Mouse (Mus musculus): ENCODE measurements around the gene Trio. TPM values are rescaled to one million over a fixed set of nuclear protein-coding genes. Genes with fewer than 3 reads are reported as not detected.

Gene Trio
- total and polyA plus RNA-seq, 3 experiments = 0.66 TPM; not detected in 2

- Histone ChIP-seq H3K36me3 (replicated peaks) (no peaks in the 10 kb centered on the region), H3K9me3 (replicated peaks) (peaks cover 43% of the 10 kb centered on the region), H3K4me1 (ENCODE audit: insufficient read depth, low read depth, low read length) (no peaks in the 10 kb centered on the region), H3K27me3 (ENCODE audit: insufficient read depth, low read length) (no peaks in the 10 kb centered on the region), H3K4me3 (ENCODE audit: low read depth, low read length) (no peak overlapping the region)
- no peak for ATAC-seq (ENCODE audit: extremely low read depth, insufficient number of reproducible peaks, low FRiP score, poor library complexity, severe bottlenecking)
- no peak for DNase-seq (ENCODE audit: low spot score)
- TF ChIP-seq GATA2 (IDR thresholded peaks at IDR 0.05; ENCODE audit: borderline replicate concordance, low read depth, low read length) (no peak), CTCF (IDR thresholded peaks at IDR 0.05; ENCODE audit: low read depth, low read length) (no peak), GATA1 (IDR thresholded peaks at IDR 0.05; ENCODE audit: borderline replicate concordance, low read length) (no peak), POLR2AphosphoS5 (IDR thresholded peaks at IDR 0.05; ENCODE audit: insufficient replicate concordance, low read depth, low read length) (no peak), TAL1 (conservative IDR thresholded peaks at IDR 0.05; ENCODE audit: low read depth, low read length) (no peak)
These were observed 58.3 kb downstream of the Trio start for GRCm38 (mm10) chr15:27967128-27967876.

- TF ChIP-seq POLR2AphosphoS5 (IDR thresholded peaks at IDR 0.05; ENCODE audit: insufficient replicate concordance, low read depth, low read length) (no peak), GATA1 (IDR thresholded peaks at IDR 0.05; ENCODE audit: borderline replicate concordance, low read length) (no peak), GATA2 (IDR thresholded peaks at IDR 0.05; ENCODE audit: borderline replicate concordance, low read depth, low read length) (no peak), CTCF (IDR thresholded peaks at IDR 0.05; ENCODE audit: low read depth, low read length) (no peak), TAL1 (conservative IDR thresholded peaks at IDR 0.05; ENCODE audit: low read depth, low read length) (no peak)
- no peak for ATAC-seq (ENCODE audit: extremely low read depth, insufficient number of reproducible peaks, low FRiP score, poor library complexity, severe bottlenecking)
These were observed 60.8 kb downstream of the Trio start for GRCm38 (mm10) chr15:27964877-27965276.

GRCm38 (mm10) chr15:27963506-27963905 is 62.1 kb downstream of the Trio start:
- no peak for DNase-seq (ENCODE audit: low spot score)
- no peak for TF ChIP-seq CTCF (IDR thresholded peaks at IDR 0.05; ENCODE audit: low read depth, low read length)
- no peak for TF ChIP-seq GATA2 (IDR thresholded peaks at IDR 0.05; ENCODE audit: borderline replicate concordance, low read depth, low read length)
- no peak for TF ChIP-seq TAL1 (conservative IDR thresholded peaks at IDR 0.05; ENCODE audit: low read depth, low read length)
- TF ChIP-seq GATA1 (IDR thresholded peaks at IDR 0.05; ENCODE audit: borderline replicate concordance, low read length) = no peak
- no peak for TF ChIP-seq POLR2AphosphoS5 (IDR thresholded peaks at IDR 0.05; ENCODE audit: insufficient replicate concordance, low read depth, low read length)
- no peak overlapping the region for H3K4me3 ChIP-seq (ENCODE audit: low read depth, low read length)
- no peaks in the 10 kb centered on the region for H3K4me1 ChIP-seq (ENCODE audit: insufficient read depth, low read depth, low read length)
- no peak for ATAC-seq (ENCODE audit: extremely low read depth, insufficient number of reproducible peaks, low FRiP score, poor library complexity, severe bottlenecking)
- H3K36me3 ChIP-seq (replicated peaks) = no peaks in the 10 kb centered on the region
- H3K9me3 ChIP-seq (replicated peaks) = peaks cover 53% of the 10 kb centered on the region
- H3K27me3 ChIP-seq (ENCODE audit: insufficient read depth, low read length) = no peaks in the 10 kb centered on the region

More at GRCm38 (mm10) chr15:27964877-27965276, 60.8 kb downstream of the Trio start:
- H3K27me3 ChIP-seq (ENCODE audit: insufficient read depth, low read length) = no peaks in the 10 kb centered on the region
- H3K36me3 ChIP-seq (replicated peaks) = no peaks in the 10 kb centered on the region
- no peak for DNase-seq (ENCODE audit: low spot score)
- H3K4me3 ChIP-seq (ENCODE audit: low read depth, low read length) = no peak overlapping the region
- no peaks in the 10 kb centered on the region for H3K4me1 ChIP-seq (ENCODE audit: insufficient read depth, low read depth, low read length)
- H3K9me3 ChIP-seq (replicated peaks) = peaks cover 53% of the 10 kb centered on the region

GRCm38 (mm10) chr15:27960642-27961041 is 65.0 kb downstream of the Trio start:
- Histone ChIP-seq H3K9me3 (replicated peaks) (peaks cover 65% of the 10 kb centered on the region), H3K4me3 (ENCODE audit: low read depth, low read length) (no peak overlapping the region), H3K27me3 (ENCODE audit: insufficient read depth, low read length) (no peaks in the 10 kb centered on the region), H3K36me3 (replicated peaks) (no peaks in the 10 kb centered on the region), H3K4me1 (ENCODE audit: insufficient read depth, low read depth, low read length) (no peaks in the 10 kb centered on the region)
- TF ChIP-seq CTCF (IDR thresholded peaks at IDR 0.05; ENCODE audit: low read depth, low read length) = no peak
- no peak for TF ChIP-seq TAL1 (conservative IDR thresholded peaks at IDR 0.05; ENCODE audit: low read depth, low read length)
- no peak for TF ChIP-seq POLR2AphosphoS5 (IDR thresholded peaks at IDR 0.05; ENCODE audit: insufficient replicate concordance, low read depth, low read length)
- no peak for TF ChIP-seq GATA2 (IDR thresholded peaks at IDR 0.05; ENCODE audit: borderline replicate concordance, low read depth, low read length)
- TF ChIP-seq GATA1 (IDR thresholded peaks at IDR 0.05; ENCODE audit: borderline replicate concordance, low read length) = no peak
- ATAC-seq (ENCODE audit: extremely low read depth, insufficient number of reproducible peaks, low FRiP score, poor library complexity, severe bottlenecking) (no peak), DNase-seq (ENCODE audit: low spot score) (no peak)

- ATAC-seq (ENCODE audit: extremely low read depth, insufficient number of reproducible peaks, low FRiP score, poor library complexity, severe bottlenecking) (no peak), DNase-seq (ENCODE audit: low spot score) (no peak)
- H3K36me3 ChIP-seq (replicated peaks) = no peaks in the 10 kb centered on the region
- no peaks in the 10 kb centered on the region for H3K27me3 ChIP-seq (ENCODE audit: insufficient read depth, low read length)
- no peak for TF ChIP-seq GATA2 (IDR thresholded peaks at IDR 0.05; ENCODE audit: borderline replicate concordance, low read depth, low read length)
- TF ChIP-seq TAL1 (conservative IDR thresholded peaks at IDR 0.05; ENCODE audit: low read depth, low read length) = no peak
- TF ChIP-seq CTCF (IDR thresholded peaks at IDR 0.05; ENCODE audit: low read depth, low read length) = no peak
- TF ChIP-seq POLR2AphosphoS5 (IDR thresholded peaks at IDR 0.05; ENCODE audit: insufficient replicate concordance, low read depth, low read length) = no peak
- no peak for TF ChIP-seq GATA1 (IDR thresholded peaks at IDR 0.05; ENCODE audit: borderline replicate concordance, low read length)
- H3K4me3 ChIP-seq (ENCODE audit: low read depth, low read length) = no peak overlapping the region
- H3K9me3 ChIP-seq (replicated peaks) = peaks cover 71% of the 10 kb centered on the region
- no peaks in the 10 kb centered on the region for H3K4me1 ChIP-seq (ENCODE audit: insufficient read depth, low read depth, low read length)
These were observed 67.8 kb downstream of the Trio start for GRCm38 (mm10) chr15:27957867-27958266.

GRCm38 (mm10) chr15:27955614-27956013 is 70.0 kb downstream of the Trio start:
- H3K4me1 ChIP-seq (ENCODE audit: insufficient read depth, low read depth, low read length) = no peaks in the 10 kb centered on the region
- no peak overlapping the region for H3K4me3 ChIP-seq (ENCODE audit: low read depth, low read length)
- ATAC-seq (ENCODE audit: extremely low read depth, insufficient number of reproducible peaks, low FRiP score, poor library complexity, severe bottlenecking) = no peak
- DNase-seq (ENCODE audit: low spot score) = no peak
- H3K27me3 ChIP-seq (ENCODE audit: insufficient read depth, low read length) = no peaks in the 10 kb centered on the region
- no peak for TF ChIP-seq GATA1 (IDR thresholded peaks at IDR 0.05; ENCODE audit: borderline replicate concordance, low read length)
- no peak for TF ChIP-seq POLR2AphosphoS5 (IDR thresholded peaks at IDR 0.05; ENCODE audit: insufficient replicate concordance, low read depth, low read length)
- no peak for TF ChIP-seq TAL1 (conservative IDR thresholded peaks at IDR 0.05; ENCODE audit: low read depth, low read length)
- no peak for TF ChIP-seq GATA2 (IDR thresholded peaks at IDR 0.05; ENCODE audit: borderline replicate concordance, low read depth, low read length)
- no peak for TF ChIP-seq CTCF (IDR thresholded peaks at IDR 0.05; ENCODE audit: low read depth, low read length)
- H3K9me3 ChIP-seq (replicated peaks) = peaks cover 69% of the 10 kb centered on the region
- H3K36me3 ChIP-seq (replicated peaks) = no peaks in the 10 kb centered on the region

Measured in G1E (cell line).